Mouse (Mus musculus) heart, adult 2 months (tissue): ENCODE results near the gene Smpd2.

ENCODE experiments used
- CTCF ChIP-seq: fragments of 200-600 bp; IDR thresholded peaks from 2 replicates; pipeline ENCODE4 v1.8.1; 2022; ENCODE audit warnings: antibody characterized with exemption, mild to moderate bottlenecking, moderate library complexity
- POLR2A ChIP-seq: fragments of 200-500 bp; IDR thresholded peaks from 2 replicates; pipeline ENCODE4 v1.6.1; 2011; ENCODE audit warnings: mild to moderate bottlenecking, low read depth, low read length, control low read depth; ENCODE audit not compliant: insufficient read depth

GRCm38 (mm10) chr10:41514921-41515320 lies 24.8 kb upstream of the Smpd2 start:
- TF ChIP-seq CTCF (no peak), POLR2A (no peak)
